Mouse (Mus musculus) thymus, postnatal 14 days (tissue): Measurements from ENCODE around the gene Nsun2.
"Not testable (repeated sequence)": the region's sequence is repeated elsewhere in the genome, so short reads cannot be mapped to it uniquely, and the experiment has no call there.

Source experiments
- DNase-seq: peaks from one replicate; pipeline ENCODE4 v3.0.0; 2021

The Nsun2 gene

DNA sequence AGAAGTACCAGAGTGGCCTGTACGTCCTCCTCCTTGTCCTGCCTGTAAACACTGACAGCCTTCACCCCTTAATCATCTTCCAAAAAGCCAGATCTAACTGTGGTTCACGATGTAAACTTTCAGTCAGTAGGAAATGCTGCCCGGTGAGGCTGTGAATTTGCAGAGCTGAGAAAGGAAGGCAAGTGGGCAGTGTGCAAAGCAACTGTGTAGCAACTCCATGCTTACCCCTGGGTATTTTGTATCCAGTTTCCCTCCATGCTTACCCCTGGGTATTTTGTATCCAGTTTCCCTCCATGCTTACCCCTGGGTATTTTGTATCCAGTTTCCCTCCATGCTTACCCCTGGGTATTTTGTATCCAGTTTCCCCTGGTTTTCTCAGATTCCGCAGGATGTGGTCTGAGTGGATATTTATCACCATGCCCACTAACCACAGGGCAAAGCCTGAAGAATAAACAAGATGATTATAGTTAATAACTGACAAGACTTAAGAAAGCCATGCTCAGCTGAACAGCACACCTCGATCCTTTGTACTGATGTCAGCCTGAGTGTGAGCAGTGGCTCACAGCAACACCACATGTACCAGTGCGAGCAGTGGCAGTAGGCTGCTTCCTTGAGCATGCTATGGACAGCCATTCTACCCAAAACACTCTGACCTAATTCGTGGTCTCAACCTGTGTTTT, 61.2 kb downstream of the Nsun2 start:
- DNase-seq = no peak

GRCm38 (mm10) chr13:69595911-69596310, 62.4 kb downstream of the Nsun2 start:
- DNase-seq = no peak

DNA sequence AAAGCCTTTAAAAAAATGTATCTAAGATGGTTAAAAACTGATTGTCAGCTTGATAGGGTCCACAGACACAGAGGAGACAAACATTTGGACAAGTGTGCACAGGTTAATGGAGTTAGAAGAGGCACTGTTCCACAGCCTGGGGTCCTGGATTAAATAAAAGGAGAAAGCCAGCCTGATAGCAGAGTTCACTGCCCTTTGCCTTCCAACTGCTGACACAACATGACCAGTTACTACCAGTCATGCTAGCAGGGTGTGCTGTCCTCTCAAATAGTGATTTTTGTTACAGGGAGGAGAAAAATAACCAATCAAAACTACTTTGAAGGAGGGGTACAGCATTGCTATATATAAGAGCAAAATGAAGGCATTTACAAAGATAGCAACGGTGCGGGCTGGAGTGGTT, 63.0 kb downstream of the Nsun2 start:
- DNase-seq = no peak

- no peak for DNase-seq
Observed at GRCm38 (mm10) chr13:69598867-69599266, 65.3 kb downstream of the Nsun2 start.

- not testable (repeated sequence) for DNase-seq
Observed at GRCm38 (mm10) chr13:69600863-69601262, 67.3 kb downstream of the Nsun2 start.

DNA sequence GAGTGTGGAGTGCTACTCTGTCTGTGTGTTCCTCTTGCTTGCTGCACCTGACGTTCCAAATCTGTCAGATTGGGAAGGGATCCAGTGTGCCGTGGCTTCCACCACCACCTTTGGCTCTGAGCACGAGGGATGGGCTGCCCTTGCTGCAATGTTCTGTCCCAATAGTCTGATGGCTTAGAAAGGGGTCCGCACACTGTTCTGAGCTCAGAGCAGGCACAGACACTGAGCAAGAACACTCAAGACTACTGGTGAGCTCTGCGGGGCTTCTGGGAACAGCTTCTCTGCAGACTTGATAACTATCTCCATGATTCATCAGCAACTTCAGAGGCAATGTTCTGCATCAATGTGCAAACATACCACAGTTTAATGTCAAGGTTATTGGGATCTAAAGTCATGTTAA, 67.8 kb downstream of the Nsun2 start:
- no peak for DNase-seq

DNA sequence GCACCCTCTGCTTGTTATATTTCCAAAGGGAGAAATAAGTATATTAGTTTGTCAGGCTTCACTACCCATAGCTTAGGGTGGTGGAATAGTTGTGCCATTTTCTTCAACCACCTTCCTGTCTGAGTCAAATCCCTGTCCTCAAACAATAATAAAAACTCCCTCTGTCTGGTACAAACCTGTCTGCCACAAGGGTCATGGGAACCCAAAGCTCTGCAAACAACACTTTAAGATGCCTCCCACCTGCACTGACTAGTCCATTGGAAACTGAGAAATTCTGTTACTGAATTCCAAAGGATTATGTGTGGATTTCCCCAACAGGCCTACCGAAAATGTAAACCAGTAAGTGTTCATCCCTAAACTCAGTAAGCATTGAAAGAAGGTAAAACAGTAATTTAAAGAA, 71.1 kb downstream of the Nsun2 start:
- DNase-seq = no peak

GRCm38 (mm10) chr13:69608734-69609133, 75.2 kb downstream of the Nsun2 start:
- DNase-seq = no peak

DNA sequence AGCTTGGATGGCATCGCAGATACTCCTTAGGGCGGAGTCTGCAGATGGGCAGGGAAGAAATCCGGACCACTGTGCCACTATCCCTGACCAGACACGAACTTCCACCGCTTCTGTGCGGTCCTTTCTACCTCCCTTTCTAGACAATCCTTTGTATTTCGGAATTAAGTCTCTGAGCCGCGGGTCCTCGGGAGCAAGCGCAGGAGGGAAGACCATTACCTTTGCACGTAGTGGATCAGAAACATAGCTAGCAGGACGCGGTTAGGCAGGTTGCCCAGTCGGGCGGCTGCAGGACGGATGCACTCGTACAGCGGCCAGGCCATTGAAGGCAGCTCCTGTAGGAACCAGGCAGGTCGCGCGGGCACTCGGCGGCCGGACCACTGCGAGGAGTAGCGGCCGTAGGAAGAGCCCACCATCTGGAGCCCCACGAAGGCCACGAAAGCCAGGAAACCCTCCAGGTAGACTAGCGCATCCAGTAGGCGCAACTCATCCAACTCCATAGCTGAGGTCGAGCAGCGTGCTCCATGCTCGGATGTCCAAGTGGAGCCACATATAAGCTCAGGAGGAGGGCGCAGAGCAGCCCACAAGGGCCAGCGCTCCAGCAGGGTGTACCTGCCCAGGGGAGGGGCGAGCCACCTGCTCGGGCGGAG, 77.3 kb downstream of the Nsun2 start:
- no peak for DNase-seq

DNA sequence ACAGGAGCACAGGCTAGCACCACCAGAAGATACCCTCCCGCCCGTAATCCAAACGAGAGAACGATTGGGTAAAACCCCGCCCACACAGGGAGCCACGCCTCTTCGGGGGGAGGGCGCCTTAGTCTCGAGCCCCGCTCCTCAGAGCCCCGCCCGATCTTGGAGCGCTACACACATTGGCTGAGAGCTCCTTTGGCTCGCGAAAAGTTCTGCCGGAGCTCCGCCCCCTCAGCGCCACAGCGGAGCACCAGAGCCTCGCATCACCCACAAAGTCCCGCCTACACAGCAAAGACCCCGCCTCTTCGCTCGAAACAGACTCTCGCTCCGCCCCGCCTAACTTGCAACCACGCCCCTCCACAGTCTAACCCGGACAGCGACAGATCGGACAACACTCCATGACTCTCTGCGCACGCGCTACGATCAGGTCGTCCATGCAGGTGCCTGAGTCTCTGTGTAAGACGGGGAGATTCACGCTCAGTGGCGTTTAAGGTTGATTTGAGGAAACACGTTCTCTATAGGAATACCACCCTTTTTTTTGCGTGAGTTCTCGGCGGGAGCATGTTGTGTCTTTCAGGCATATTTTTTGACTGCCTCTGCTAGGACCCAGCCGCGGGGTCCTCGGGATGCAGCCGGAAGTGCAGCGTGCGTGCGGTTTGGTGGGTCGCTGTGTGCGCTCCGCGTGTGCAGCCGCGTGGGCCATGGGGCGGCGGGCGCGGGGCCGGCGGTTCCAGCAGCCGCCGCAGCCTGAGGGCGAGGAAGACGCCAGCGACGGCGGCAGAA, 78.0 kb downstream of the Nsun2 start, which contains the start of gene Srd5a1:
Gene Srd5a1, minus strand, starts transcription at position 45 of the 777 bp plus-strand sequence.
- peak; percentile 99 for DNase-seq

DNA sequence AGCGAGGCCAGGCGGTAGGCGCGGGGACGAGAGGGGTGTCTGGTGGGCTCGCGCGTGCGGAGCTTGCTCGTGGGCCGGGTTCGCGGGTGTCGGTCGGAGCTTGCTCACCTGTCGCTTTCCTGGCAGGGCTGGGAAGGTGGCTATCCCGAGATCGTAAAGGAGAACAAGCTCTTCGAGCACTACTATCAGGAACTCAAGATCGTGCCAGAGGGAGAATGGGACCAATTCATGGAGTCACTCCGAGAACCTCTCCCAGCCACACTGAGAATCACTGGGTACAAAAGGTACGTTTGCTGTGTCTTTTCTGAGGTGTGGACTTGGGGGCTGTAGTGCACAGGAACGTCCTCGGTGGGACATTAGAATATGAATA, 78.6 kb downstream of the Nsun2 start:
- no peak for DNase-seq

- no peak for DNase-seq
Observed at GRCm38 (mm10) chr13:69616716-69617115, 83.2 kb downstream of the Nsun2 start.

DNA sequence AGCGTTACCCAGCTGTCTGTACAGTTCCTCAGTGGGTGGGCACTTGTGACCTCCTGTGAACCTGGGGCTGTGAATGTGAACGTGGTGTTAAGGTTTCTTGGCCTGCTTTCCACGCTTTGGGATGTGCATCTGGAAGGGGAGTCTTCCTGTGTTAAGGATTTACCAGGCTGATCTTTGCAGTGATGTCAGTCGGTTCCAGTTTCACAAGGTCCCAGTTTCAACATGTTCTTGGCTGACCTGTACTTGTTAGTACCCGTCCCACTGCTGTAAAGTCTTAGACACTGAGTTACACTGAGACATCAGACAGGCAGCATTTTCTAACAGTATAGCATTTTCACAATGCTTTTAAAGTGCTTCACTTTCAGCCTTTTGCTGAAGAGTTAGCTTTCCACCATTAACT, 90.3 kb downstream of the Nsun2 start:
- no peak for DNase-seq

- DNase-seq = no peak
Observed at GRCm38 (mm10) chr13:69624510-69624909, 91.0 kb downstream of the Nsun2 start.

GRCm38 (mm10) chr13:69627941-69628340, 94.4 kb downstream of the Nsun2 start:
- DNase-seq = no peak

DNA sequence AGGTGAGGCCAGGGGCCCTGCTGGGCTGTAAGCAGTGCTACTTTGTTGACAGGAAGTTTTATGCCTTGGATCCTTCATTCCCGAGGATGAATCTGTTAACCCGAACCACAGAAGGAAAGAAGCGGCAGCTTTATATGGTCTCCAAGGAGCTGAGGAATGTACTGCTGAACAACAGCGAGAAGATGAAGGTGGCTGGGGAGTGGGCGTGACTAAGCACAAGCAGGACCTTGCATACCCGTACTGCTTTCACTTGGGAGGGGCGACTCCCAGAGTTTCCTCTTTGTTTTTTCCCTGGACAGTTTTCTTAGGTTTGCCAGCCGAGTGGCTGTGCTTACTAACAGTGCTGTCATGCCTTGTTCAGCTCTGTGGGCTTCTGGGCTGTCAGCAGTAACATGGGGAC, 97.0 kb downstream of the Nsun2 start:
- DNase-seq = no peak

DNA sequence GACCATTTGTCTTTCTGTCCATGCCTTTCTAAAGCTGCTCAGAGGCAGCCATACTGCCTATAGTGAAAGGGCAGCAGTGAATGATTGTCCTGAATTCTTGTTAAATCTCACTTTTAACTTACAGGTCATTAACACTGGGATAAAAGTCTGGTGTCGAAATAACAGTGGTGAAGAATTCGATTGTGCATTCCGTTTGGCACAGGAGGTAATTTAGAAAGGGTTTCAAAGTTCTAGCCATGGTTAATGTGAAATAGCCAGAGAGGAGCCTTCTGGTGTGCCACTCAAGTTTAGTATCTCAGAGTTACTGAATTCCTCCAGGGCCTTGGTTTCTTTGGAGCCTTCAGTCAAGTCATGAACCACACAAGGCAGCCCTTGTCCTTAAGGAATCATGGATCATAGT, 97.6 kb downstream of the Nsun2 start:
- no peak for DNase-seq

GRCm38 (mm10) chr13:69631659-69632058, 98.1 kb downstream of the Nsun2 start:
- no peak for DNase-seq

DNA sequence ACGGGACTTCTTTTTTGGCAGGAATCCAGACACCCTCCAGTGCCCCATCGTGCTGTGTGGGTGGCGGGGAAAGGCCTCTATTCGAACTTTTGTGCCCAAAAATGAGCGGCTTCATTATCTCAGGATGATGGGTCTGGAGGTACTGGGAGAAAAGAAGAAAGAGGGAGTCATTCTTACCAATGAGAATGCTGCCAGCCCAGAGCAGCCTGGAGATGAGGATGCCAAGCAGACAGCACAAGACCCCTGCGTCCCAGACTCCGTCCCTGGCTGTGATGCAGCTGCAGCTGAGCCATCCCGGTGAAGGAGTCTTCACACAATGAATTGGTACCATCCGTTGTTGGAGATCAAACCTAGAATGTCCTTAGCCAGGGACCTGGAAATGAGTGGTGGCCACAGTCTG, 100.0 kb downstream of the Nsun2 start:
- no peak for DNase-seq

GRCm38 (mm10) chr13:69633988-69634387, 100.4 kb downstream of the Nsun2 start:
- DNase-seq = no peak

DNA sequence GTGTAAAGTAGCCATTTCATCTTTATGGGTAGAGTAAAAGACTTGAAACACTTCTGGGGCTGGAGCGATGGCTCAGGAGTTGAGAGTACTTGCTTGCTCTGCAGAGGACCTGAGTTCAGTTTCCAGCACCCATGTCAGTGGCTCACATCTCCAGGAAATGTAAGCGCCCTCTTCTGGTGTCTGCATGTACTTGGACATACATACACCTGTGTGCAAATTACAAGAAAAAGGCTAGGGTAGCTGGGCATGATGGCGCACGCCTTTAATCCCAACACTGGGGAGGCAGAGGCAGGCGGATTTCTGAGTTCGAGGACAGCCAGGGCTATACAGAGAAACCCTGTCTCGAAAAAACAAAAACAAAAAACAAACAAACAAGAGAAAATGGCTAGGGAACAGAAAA, 102.3 kb downstream of the Nsun2 start:
- DNase-seq = not testable (repeated sequence)

DNA sequence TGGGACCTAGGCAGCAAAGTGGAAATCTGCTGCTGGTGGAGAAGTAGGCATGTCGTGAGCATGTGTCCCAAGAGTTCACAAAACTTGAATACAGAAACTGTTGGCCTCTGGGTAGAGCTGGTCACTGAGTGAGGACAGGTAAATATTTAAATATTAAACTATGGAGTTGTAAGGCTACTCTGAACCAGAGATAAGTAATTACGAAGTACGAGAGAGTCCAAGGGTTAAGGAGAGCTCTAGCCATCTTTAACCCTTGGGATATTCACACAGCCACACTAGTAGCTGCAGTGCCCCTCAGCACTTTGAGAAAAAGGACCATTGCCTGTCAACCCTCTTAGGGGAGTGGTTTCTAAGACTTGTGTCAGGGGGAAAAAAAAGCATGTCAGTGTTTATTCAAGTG, 102.8 kb downstream of the Nsun2 start:
- DNase-seq = no peak

GRCm38 (mm10) chr13:69636816-69637215, 103.3 kb downstream of the Nsun2 start:
- DNase-seq = no peak

DNA sequence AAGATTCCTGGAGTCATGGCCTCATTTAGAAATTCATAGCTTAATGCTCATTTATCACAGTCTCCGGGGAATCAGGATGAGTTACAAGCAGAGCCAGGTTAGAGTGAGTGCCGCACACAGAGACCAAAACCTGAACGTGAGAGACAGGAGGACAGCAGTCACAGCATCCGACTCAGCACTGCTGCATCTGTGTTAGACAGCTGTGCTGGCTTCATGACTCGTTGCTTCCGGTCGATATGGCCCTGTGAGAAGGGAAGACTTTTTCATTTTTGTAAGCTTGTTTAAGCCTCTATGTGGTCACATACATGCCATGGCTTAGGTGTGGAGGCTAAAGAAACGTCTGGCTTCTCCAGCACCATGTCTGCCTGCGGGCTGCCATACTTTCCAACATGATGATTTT, 104.1 kb downstream of the Nsun2 start:
- DNase-seq = no peak
